Mouse (Mus musculus) mesoderm, embryonic 11.5 days (tissue): Measurements from ENCODE around the gene Gm906.
A peak's percentile ranks its signal among the peaks of the same experiment; 100 is the strongest.
"Not testable (repeated sequence)": the region's sequence is repeated elsewhere in the genome, so short reads cannot be mapped to it uniquely, and the experiment has no call there.

Experiments used
- DNase-seq: peaks from one replicate; pipeline ENCODE4 v3.0.0-alpha.2; 2012; ENCODE audit warnings: low read depth, low spot score

Gm906 gene

DNA sequence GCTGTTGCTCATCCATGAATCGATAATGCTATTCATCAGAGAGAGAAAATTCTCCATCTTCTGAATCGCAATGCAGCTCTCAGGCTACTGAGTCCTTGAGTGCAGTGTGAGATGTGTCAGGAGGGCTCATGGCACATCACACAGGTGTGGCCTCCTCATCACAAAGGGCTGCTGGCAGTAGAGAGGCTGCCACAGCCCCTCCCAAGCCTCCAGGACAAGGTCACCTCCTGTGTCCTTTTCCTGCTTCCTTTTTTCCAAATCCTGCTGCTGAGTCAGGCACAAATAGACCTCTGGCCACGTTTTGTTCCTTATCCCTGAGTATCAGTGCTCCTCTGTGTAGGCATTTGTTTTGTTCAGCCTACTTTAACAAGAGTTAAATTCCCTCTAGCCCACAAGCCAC lies at the start of gene Gm906:
Gene Gm906, minus strand, starts transcription at position 101 of the 400 bp plus-strand sequence.
- DNase-seq = not testable (repeated sequence)

DNA sequence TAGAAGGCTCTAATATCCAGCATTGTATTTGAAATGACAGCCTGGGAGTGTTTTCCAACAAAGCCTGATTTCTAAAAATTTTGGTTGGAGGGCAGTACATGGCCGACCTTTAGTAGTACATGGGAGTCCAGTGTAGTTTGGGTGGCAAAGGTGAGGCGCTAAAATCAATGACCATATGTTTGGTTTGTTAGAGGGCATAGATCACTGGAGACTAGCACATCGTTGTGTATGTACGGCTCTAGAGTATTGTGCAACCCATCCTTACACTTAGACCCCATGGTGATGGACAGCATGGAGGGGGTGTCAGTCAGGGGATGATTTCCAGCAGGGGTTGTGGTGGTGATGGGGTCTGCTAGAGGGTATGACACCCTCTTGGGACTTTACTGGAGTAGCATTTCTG lies 33.2 kb upstream of the Gm906 start:
- DNase-seq = not testable (repeated sequence)

GRCm38 (mm10) chr13:50236487-50236886 lies 13.6 kb downstream of the Gm906 start:
- DNase-seq = no peak

- peak; percentile 22 for DNase-seq
Measured at GRCm38 (mm10) chr13:50211842-50212241, 38.3 kb downstream of the Gm906 start.

GRCm38 (mm10) chr13:50210191-50210590 lies 39.9 kb downstream of the Gm906 start:
- DNase-seq = not testable (repeated sequence)

DNA sequence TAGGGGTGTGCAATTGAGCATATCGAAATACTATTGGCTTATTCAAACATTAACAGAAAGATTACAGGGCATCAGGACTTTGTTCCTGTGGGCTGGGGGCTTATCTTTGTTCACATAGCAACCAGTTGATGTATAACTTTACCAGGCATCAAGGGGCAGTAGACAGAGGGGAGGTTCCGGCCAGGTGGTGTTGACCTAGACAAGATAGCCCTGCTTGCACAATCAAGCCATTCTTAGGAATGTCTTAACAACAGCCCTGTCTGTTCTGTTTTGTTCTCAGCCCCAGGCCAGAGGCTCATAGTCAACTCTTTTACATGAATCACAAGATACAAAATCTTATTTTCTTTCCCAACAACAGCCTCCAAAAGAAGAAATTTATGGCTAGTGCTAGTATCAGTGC lies 40.5 kb downstream of the Gm906 start:
- not testable (repeated sequence) for DNase-seq

DNA sequence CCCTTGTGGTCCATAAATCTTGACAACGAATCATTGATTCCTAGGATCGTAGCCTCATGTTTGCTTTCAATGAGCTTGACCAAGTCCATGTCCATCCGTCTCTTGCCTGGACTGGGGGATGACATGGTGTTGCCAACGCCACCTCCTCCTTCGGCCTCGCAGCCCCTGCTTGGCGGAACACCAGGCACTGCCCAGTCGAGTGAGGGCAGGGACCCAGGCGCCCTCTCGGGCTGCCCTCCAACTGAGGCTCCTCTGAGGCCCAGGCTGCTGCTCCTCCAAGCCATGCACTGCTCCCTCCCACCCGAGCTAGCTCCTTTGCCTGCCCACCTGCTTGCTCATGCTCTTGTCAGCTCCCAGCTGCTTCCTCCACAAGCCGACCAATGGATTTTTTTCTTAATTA lies 42.1 kb downstream of the Gm906 start:
- DNase-seq = no peak

DNA sequence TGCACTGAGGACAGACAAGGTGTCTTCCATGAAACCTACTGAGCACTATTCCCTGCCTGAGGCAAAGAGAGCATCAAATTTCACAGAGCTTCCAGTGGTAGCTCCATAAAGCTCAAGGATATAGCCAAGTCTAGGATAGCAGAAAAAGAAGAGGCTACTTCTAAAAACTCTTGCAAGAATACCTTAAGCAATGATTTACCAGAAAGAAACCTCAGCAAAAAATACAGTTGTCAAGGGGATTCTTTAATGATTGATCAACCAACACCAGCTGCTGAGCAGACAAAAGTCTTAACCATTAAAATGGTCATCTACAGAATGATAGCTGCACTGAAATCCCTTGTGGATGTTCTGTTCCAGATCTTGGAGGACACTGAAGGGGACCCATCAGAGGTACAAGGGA lies 53.3 kb downstream of the Gm906 start:
- DNase-seq = not testable (repeated sequence)
